Mouse (Mus musculus): ENCODE measurements around the gene Sfmbt1. TPM values are rescaled to one million over a fixed set of nuclear protein-coding genes. Genes with fewer than 3 reads are reported as not detected.

The Sfmbt1 gene
- polyA plus RNA-seq, 1 experiment from 2014 or later = 14.9 TPM

GRCm38 (mm10) chr14:30690685-30691084, 24.0 kb upstream of the Sfmbt1 start:
- H3K27me3 ChIP-seq (replicated peaks; ENCODE audit: control insufficient read depth, insufficient read depth, low read length) = no peaks in the 10 kb centered on the region
- no peak for ATAC-seq (replicated peaks; ENCODE audit: low FRiP score, low TSS enrichment, low read depth)
- H3K9me3 ChIP-seq (ENCODE audit: control insufficient read depth, low read length) = no peaks in the 10 kb centered on the region
- peaks cover 21% of the 10 kb centered on the region for H3K36me3 ChIP-seq (ENCODE audit: control insufficient read depth, insufficient read depth, low read length)
- H3K4me3 ChIP-seq (ENCODE audit: low read depth, low read length) = no peak overlapping the region
- H3K4me2 ChIP-seq (ENCODE audit: low read length) = no peak overlapping the region
- DNase-seq (ENCODE audit: low spot score) = no peak
- no peaks in the 10 kb centered on the region for H3K4me1 ChIP-seq (replicated peaks; ENCODE audit: control insufficient read depth, insufficient read depth, low read length)
- no peak overlapping the region for H3K27ac ChIP-seq (ENCODE audit: low read depth)
- H3K9ac ChIP-seq (ENCODE audit: low read length) = no peak overlapping the region
- 82% methylated on average over 3 of the region's 3 CpGs for WGBS

GRCm38 (mm10) chr14:30692439-30692838, 22.2 kb upstream of the Sfmbt1 start:
- Histone ChIP-seq H3K4me1 (replicated peaks; ENCODE audit: control insufficient read depth, insufficient read depth, low read length) (no peaks in the 10 kb centered on the region), H3K4me3 (ENCODE audit: low read depth, low read length) (no peak overlapping the region), H3K4me2 (ENCODE audit: low read length) (no peak overlapping the region), H3K27ac (ENCODE audit: low read depth) (no peak overlapping the region), H3K27me3 (replicated peaks; ENCODE audit: control insufficient read depth, insufficient read depth, low read length) (no peaks in the 10 kb centered on the region), H3K9ac (ENCODE audit: low read length) (no peak overlapping the region), H3K36me3 (ENCODE audit: control insufficient read depth, insufficient read depth, low read length) (peaks cover 17% of the 10 kb centered on the region), H3K9me3 (ENCODE audit: control insufficient read depth, low read length) (no peaks in the 10 kb centered on the region)
- WGBS = 81% methylated on average over 6 of the region's 6 CpGs
- ATAC-seq (replicated peaks; ENCODE audit: low FRiP score, low TSS enrichment, low read depth) (no peak), DNase-seq (ENCODE audit: low spot score) (no peak)

- Histone ChIP-seq H3K27me3 (replicated peaks; ENCODE audit: control insufficient read depth, insufficient read depth, low read length) (no peaks in the 10 kb centered on the region), H3K4me3 (ENCODE audit: low read depth, low read length) (no peak overlapping the region), H3K9me3 (ENCODE audit: control insufficient read depth, low read length) (no peaks in the 10 kb centered on the region), H3K4me2 (ENCODE audit: low read length) (no peak overlapping the region), H3K36me3 (ENCODE audit: control insufficient read depth, insufficient read depth, low read length) (peaks cover 11% of the 10 kb centered on the region), H3K9ac (ENCODE audit: low read length) (no peak overlapping the region), H3K4me1 (replicated peaks; ENCODE audit: control insufficient read depth, insufficient read depth, low read length) (no peaks in the 10 kb centered on the region), H3K27ac (ENCODE audit: low read depth) (no peak overlapping the region)
- 87% methylated on average over 2 of the region's 2 CpGs for WGBS
- DNase-seq (ENCODE audit: low spot score) = no peak
- ATAC-seq (replicated peaks; ENCODE audit: low FRiP score, low TSS enrichment, low read depth) = no peak
Observed at GRCm38 (mm10) chr14:30694786-30695185, 19.9 kb upstream of the Sfmbt1 start.

DNA sequence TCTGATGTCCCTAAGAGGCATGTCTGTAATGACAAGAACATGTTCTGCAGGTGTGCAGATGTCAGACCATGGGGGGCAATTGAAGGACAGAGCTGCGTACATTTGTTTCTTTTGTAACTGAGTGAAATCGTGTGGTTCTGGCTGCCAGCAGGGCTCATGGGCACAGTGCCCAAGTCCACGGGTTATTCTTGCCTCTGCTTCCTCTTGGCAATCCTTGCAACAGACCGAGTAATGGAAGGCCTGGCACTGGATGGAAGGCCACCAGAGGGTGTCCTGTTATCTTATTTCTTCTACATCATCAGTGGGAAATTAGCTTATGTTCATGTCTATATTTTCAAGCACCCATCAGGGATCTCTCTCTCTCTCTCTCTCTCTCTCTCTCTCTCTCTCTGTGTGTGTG, 19.0 kb upstream of the Sfmbt1 start:
- Histone ChIP-seq H3K27me3 (replicated peaks; ENCODE audit: control insufficient read depth, insufficient read depth, low read length) (no peaks in the 10 kb centered on the region), H3K9ac (ENCODE audit: low read length) (no peak overlapping the region), H3K4me3 (ENCODE audit: low read depth, low read length) (no peak overlapping the region), H3K9me3 (ENCODE audit: control insufficient read depth, low read length) (no peaks in the 10 kb centered on the region), H3K27ac (ENCODE audit: low read depth) (no peak overlapping the region), H3K4me1 (replicated peaks; ENCODE audit: control insufficient read depth, insufficient read depth, low read length) (no peaks in the 10 kb centered on the region), H3K36me3 (ENCODE audit: control insufficient read depth, insufficient read depth, low read length) (peaks cover 3% of the 10 kb centered on the region; the same call in 1 of the 2 replicates), H3K4me2 (ENCODE audit: low read length) (no peak overlapping the region)
- 76% methylated on average over 4 of the region's 4 CpGs for WGBS
- DNase-seq (ENCODE audit: low spot score) (no peak), ATAC-seq (replicated peaks; ENCODE audit: low FRiP score, low TSS enrichment, low read depth) (no peak)

DNA sequence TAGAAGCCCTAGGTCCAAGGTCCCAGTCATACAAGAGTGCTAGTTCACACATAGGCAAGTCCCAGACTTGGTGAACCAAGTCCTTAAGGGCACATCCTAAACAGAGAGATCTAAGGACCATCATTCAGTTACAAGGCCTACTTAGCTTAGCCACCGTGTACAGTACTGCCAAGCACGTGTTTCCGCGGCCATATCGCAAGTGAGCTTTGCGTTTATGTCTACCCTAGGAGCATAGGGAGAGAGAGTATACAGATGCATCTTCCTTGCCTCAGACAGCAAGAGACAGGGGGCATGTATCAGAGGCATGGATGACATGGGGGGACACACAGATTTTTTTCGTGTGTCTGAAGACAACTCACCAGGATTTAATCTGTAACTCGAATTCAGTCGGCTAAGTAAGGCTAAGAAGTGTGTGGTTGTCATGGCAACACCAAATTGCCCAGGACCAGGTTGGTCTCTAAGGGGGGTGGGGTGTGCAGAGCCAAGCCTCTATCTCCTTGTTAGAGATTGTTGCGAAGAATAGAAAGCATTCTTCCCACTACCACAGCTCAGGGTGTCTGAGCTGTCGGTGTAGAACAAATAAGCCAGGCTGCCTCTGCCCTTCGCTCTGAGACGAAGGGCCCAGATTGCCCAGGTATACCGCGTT, 17.1 kb upstream of the Sfmbt1 start:
- no peak overlapping the region for H3K27ac ChIP-seq (ENCODE audit: low read depth)
- H3K4me2 ChIP-seq (ENCODE audit: low read length) = no peak overlapping the region
- ATAC-seq (replicated peaks; ENCODE audit: low FRiP score, low TSS enrichment, low read depth) (no peak), DNase-seq (ENCODE audit: low spot score) (no peak)
- no peak overlapping the region for H3K4me3 ChIP-seq (ENCODE audit: low read depth, low read length)
- no peaks in the 10 kb centered on the region for H3K36me3 ChIP-seq (ENCODE audit: control insufficient read depth, insufficient read depth, low read length)
- 74% methylated on average over 15 of the region's 15 CpGs for WGBS
- H3K27me3 ChIP-seq (replicated peaks; ENCODE audit: control insufficient read depth, insufficient read depth, low read length) = no peaks in the 10 kb centered on the region
- H3K9ac ChIP-seq (ENCODE audit: low read length) = no peak overlapping the region
- no peaks in the 10 kb centered on the region for H3K9me3 ChIP-seq (ENCODE audit: control insufficient read depth, low read length)
- H3K4me1 ChIP-seq (replicated peaks; ENCODE audit: control insufficient read depth, insufficient read depth, low read length) = no peaks in the 10 kb centered on the region

- no peak overlapping the region for H3K9ac ChIP-seq (ENCODE audit: low read length)
- H3K4me2 ChIP-seq (ENCODE audit: low read length) = no peak overlapping the region
- H3K27ac ChIP-seq (ENCODE audit: low read depth) = no peak overlapping the region
- ATAC-seq (replicated peaks; ENCODE audit: low FRiP score, low TSS enrichment, low read depth) (no peak), DNase-seq (ENCODE audit: low spot score) (peak; percentile 87)
- no peaks in the 10 kb centered on the region for H3K27me3 ChIP-seq (replicated peaks; ENCODE audit: control insufficient read depth, insufficient read depth, low read length)
- no peaks in the 10 kb centered on the region for H3K36me3 ChIP-seq (ENCODE audit: control insufficient read depth, insufficient read depth, low read length)
- WGBS = 29% methylated on average over 8 of the region's 8 CpGs
- no peak overlapping the region for H3K4me3 ChIP-seq (ENCODE audit: low read depth, low read length)
- H3K9me3 ChIP-seq (ENCODE audit: control insufficient read depth, low read length) = no peaks in the 10 kb centered on the region
- H3K4me1 ChIP-seq (replicated peaks; ENCODE audit: control insufficient read depth, insufficient read depth, low read length) = no peaks in the 10 kb centered on the region
Observed at GRCm38 (mm10) chr14:30699656-30700055, 15.0 kb upstream of the Sfmbt1 start.

GRCm38 (mm10) chr14:30702512-30702911, 12.1 kb upstream of the Sfmbt1 start:
- Histone ChIP-seq H3K27ac (ENCODE audit: low read depth) (no peak overlapping the region), H3K27me3 (replicated peaks; ENCODE audit: control insufficient read depth, insufficient read depth, low read length) (0 out of 2 replicates have a peak, but pooled peaks cover 2% of the 10 kb centered on the region), H3K36me3 (ENCODE audit: control insufficient read depth, insufficient read depth, low read length) (no peaks in the 10 kb centered on the region), H3K4me1 (replicated peaks; ENCODE audit: control insufficient read depth, insufficient read depth, low read length) (no peaks in the 10 kb centered on the region), H3K9ac (ENCODE audit: low read length) (no peak overlapping the region), H3K9me3 (ENCODE audit: control insufficient read depth, low read length) (no peaks in the 10 kb centered on the region), H3K4me2 (ENCODE audit: low read length) (no peak overlapping the region), H3K4me3 (ENCODE audit: low read depth, low read length) (no peak overlapping the region)
- ATAC-seq (replicated peaks; ENCODE audit: low FRiP score, low TSS enrichment, low read depth) (no peak), DNase-seq (ENCODE audit: low spot score) (no peak)
- 64% methylated on average over 5 of the region's 5 CpGs for WGBS

GRCm38 (mm10) chr14:30703079-30703478, 11.6 kb upstream of the Sfmbt1 start:
- WGBS = 76% methylated on average over 5 of the region's 5 CpGs
- ATAC-seq (replicated peaks; ENCODE audit: low FRiP score, low TSS enrichment, low read depth) = no peak
- H3K27ac ChIP-seq (ENCODE audit: low read depth) = no peak overlapping the region

More at GRCm38 (mm10) chr14:30703079-30703478, 11.6 kb upstream of the Sfmbt1 start:
- H3K4me3 ChIP-seq (ENCODE audit: low read depth, low read length) = no peak overlapping the region
- H3K36me3 ChIP-seq (ENCODE audit: control insufficient read depth, insufficient read depth, low read length) = no peaks in the 10 kb centered on the region
- 0 out of 2 replicates have a peak, but pooled peaks cover 2% of the 10 kb centered on the region for H3K27me3 ChIP-seq (replicated peaks; ENCODE audit: control insufficient read depth, insufficient read depth, low read length)
- DNase-seq (ENCODE audit: low spot score) = no peak
- no peak overlapping the region for H3K4me2 ChIP-seq (ENCODE audit: low read length)
- no peak overlapping the region for H3K9ac ChIP-seq (ENCODE audit: low read length)
- H3K9me3 ChIP-seq (ENCODE audit: control insufficient read depth, low read length) = no peaks in the 10 kb centered on the region
- no peaks in the 10 kb centered on the region for H3K4me1 ChIP-seq (replicated peaks; ENCODE audit: control insufficient read depth, insufficient read depth, low read length)

Data from intestine, embryonic 14.5 days (tissue).